Mouse (Mus musculus) lung, postnatal 0 days (tissue): ENCODE measurements around the gene AC124108.1.

ENCODE experiments used
- CTCF ChIP-seq: IDR thresholded peaks from 2 replicates; pipeline ENCODE4 v1.5.1; 2016; ENCODE audit warnings: antibody characterized with exemption, mild to moderate bottlenecking
- EP300 ChIP-seq: IDR thresholded peaks from 2 replicates; pipeline ENCODE4 v1.6.1; 2016; ENCODE audit warnings: antibody characterized with exemption, mild to moderate bottlenecking, control low read depth

DNA sequence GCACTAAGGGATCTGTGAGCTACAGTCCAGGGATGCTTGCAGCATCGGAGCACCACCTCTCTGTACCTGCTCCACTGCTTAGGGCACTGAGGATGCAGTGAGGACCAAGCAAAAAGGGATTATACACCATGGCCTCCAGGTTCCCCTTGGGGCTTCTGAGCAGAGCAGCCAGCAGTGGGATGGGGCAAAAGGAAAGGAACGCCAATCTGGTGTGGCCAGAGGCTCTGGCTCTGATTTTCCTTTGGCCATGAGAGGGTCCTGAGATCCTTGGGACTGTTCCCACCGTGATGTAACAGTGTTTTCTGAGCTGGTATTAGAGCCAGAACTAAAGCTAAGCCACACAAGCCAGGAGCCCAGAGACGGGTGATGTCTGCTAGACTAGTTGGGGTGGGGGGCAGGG lies 31.6 kb upstream of the AC124108.1 start:
- TF ChIP-seq CTCF (no peak), EP300 (no peak)
